29 mouse cellular contexts compared by ENCODE assay signal in the genomic region with DNA sequence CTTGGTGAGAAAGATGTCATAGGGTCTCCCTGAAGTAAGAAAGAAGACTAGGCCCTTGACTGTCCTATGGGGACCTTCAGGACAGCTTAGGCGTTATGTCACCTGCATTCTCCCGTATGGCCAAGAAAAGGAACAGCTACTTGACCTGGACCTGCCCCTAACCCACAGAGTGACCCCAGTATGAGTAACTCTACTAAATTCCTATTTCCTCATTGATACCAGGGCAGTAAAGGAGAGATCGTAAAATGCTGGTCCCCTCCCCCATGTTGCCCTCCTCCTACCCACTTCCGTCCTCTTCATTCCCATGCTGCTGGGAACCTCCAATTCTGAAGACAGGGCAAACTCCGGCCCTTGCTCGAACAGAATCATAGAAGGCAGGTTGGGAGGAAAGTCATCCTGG. TPM values are rescaled to one million over a fixed set of nuclear protein-coding genes. Genes with fewer than 3 reads are reported as not detected.
DNase-seq lines count a peak whose midpoint lies in the region; ATAC-seq and TF ChIP-seq lines count a peak whose summit lies in the region.
"Had no signal": no experiment of that assay in that cellular context is flagged by ENCODE, and none has a peak within 500 bp of the region (broad histone marks: within the 10 kb centered on the region; RNA-seq: fewer than 3 reads in every experiment).

No protein-coding gene starts in this region.

- H3K27ac ChIP-seq in hindbrain, embryonic 11.5 days (ENCODE audit: low read depth, low read length) = no peak overlapping the region
- no peak overlapping the region for H3K27ac ChIP-seq in hindbrain, embryonic 16.5 days (ENCODE audit: low read depth, low read length)
- peak overlapping the region; percentile 97 for H3K27ac ChIP-seq in embryonic facial prominence, embryonic 10.5 days (replicated peaks)
- H3K27ac ChIP-seq in embryonic fibroblast, embryonic 13.5 days (ENCODE audit: insufficient read depth, low read length) = peak overlapping the region; percentile 10; the same call in 1 of the 2 replicates
- H3K27ac ChIP-seq: heart, embryonic 10.5 days; hindbrain, embryonic 13.5 days; intestine, embryonic 15.5 days; liver, embryonic 15.5 days; lung, embryonic 15.5 days; neural tube, embryonic 12.5 days had no signal

- H3K4me2 ChIP-seq in hindbrain, embryonic 11.5 days (replicated peaks; ENCODE audit: low read depth, low read length) = peak overlapping the region; percentile 33; the same call in 1 of the 2 replicates
- no peak overlapping the region for H3K4me2 ChIP-seq in hindbrain, embryonic 16.5 days (ENCODE audit: low read length)
- H3K4me2 ChIP-seq: hindbrain, embryonic 13.5 days; intestine, embryonic 15.5 days; liver, embryonic 15.5 days; lung, embryonic 15.5 days; neural tube, embryonic 12.5 days had no signal

- peaks cover 8% of the 10 kb centered on the region; the same call in 1 of the 2 replicates for H3K4me1 ChIP-seq in hindbrain, embryonic 11.5 days (replicated peaks; ENCODE audit: control insufficient read depth, insufficient read depth, low read length)
- peaks cover 15% of the 10 kb centered on the region for H3K4me1 ChIP-seq in hindbrain, embryonic 16.5 days (ENCODE audit: control insufficient read depth, insufficient read depth, low read depth, low read length)
- H3K4me1 ChIP-seq in embryonic facial prominence, embryonic 10.5 days = peaks cover 91% of the 10 kb centered on the region
- H3K4me1 ChIP-seq in embryonic fibroblast, embryonic 13.5 days (ENCODE audit: control insufficient read depth, insufficient read depth, low read length) = no peaks in the 10 kb centered on the region
- H3K4me1 ChIP-seq: liver, embryonic 15.5 days had no signal

- H3K36me3 ChIP-seq in hindbrain, embryonic 11.5 days (ENCODE audit: control insufficient read depth, insufficient read depth, low read length) = no peaks in the 10 kb centered on the region
- H3K36me3 ChIP-seq in hindbrain, embryonic 16.5 days (ENCODE audit: control insufficient read depth, insufficient read depth, low read length) = no peaks in the 10 kb centered on the region
- peaks cover 23% of the 10 kb centered on the region; the same call in 1 of the 2 replicates for H3K36me3 ChIP-seq in embryonic facial prominence, embryonic 10.5 days (replicated peaks)
- H3K36me3 ChIP-seq: heart, embryonic 10.5 days; hindbrain, embryonic 13.5 days; intestine, embryonic 15.5 days; liver, embryonic 15.5 days; lung, embryonic 15.5 days; neural tube, embryonic 12.5 days had no signal

- no peak for ATAC-seq in hindbrain, embryonic 11.5 days (ENCODE audit: low FRiP score)
- no peak for ATAC-seq in hindbrain, embryonic 16.5 days
- ATAC-seq: activated CD4-positive, CD25-positive, alpha-beta regulatory T cell, adult 4 months; intestine, embryonic 15.5 days had no signal

- no peak for TF ChIP-seq CTCF in embryonic fibroblast, embryonic 13.5 days (IDR thresholded peaks at IDR 0.05; ENCODE audit: borderline replicate concordance, insufficient read depth, low read length)

- H3K27me3 ChIP-seq in hindbrain, embryonic 11.5 days (ENCODE audit: control insufficient read depth, insufficient read depth, low read length) = peaks cover 92% of the 10 kb centered on the region
- H3K27me3 ChIP-seq in hindbrain, embryonic 16.5 days (replicated peaks; ENCODE audit: control insufficient read depth, insufficient read depth, low read length) = peaks cover 47% of the 10 kb centered on the region
- peaks cover 100% of the 10 kb centered on the region for H3K27me3 ChIP-seq in embryonic facial prominence, embryonic 10.5 days (replicated peaks; ENCODE audit: low read depth, poor library complexity, severe bottlenecking)

- DNase-seq in embryo, embryonic 10 days (ENCODE audit: low spot score) = peak; percentile 36
- no peak for DNase-seq in embryo, embryonic 9.5 days (ENCODE audit: extremely low spot score)
- DNase-seq in hindbrain, embryonic 11.5 days (ENCODE audit: low spot score) = no peak
- DNase-seq in embryonic facial prominence, embryonic 10.5 days (ENCODE audit: low spot score) = peak; percentile 44
- DNase-seq in layer of hippocampus, postnatal 36 days = no peak
- no peak for DNase-seq in layer of hippocampus, postnatal 14 days (ENCODE audit: low spot score in 2 of 2)
- DNase-seq: adrenal gland, adult 8-10 months; cerebellum, adult 11-12 months; cerebellum, postnatal 14 days; kidney, adult 8-10 months; kidney, postnatal 10 days; liver; lung, postnatal 36 days; retina, postnatal 1 day; thymus, postnatal 25 days had no signal

- H3K9ac ChIP-seq in hindbrain, embryonic 11.5 days (ENCODE audit: low read depth, low read length) = no peak overlapping the region
- no peak overlapping the region for H3K9ac ChIP-seq in hindbrain, embryonic 16.5 days (ENCODE audit: low read depth, low read length)
- H3K9ac ChIP-seq: hindbrain, embryonic 13.5 days; intestine, embryonic 15.5 days; liver, embryonic 15.5 days; lung, embryonic 15.5 days; neural tube, embryonic 12.5 days had no signal

- H3K9me3 ChIP-seq in hindbrain, embryonic 11.5 days (ENCODE audit: control insufficient read depth, low read length) = no peaks in the 10 kb centered on the region
- H3K9me3 ChIP-seq in hindbrain, embryonic 16.5 days (ENCODE audit: control insufficient read depth, low read length) = no peaks in the 10 kb centered on the region
- H3K9me3 ChIP-seq in embryonic facial prominence, embryonic 10.5 days = no peaks in the 10 kb centered on the region
- H3K9me3 ChIP-seq: heart, embryonic 10.5 days; hindbrain, embryonic 13.5 days; intestine, embryonic 15.5 days; liver, embryonic 15.5 days; lung, embryonic 15.5 days; megakaryocyte, embryonic 14.5 days; neural tube, embryonic 12.5 days had no signal

- no peak for TF ChIP-seq POLR2A in embryonic fibroblast, embryonic 13.5 days (IDR thresholded peaks at IDR 0.05; ENCODE audit: low read depth, low read length)

- no peak overlapping the region for H3K4me3 ChIP-seq in hindbrain, embryonic 11.5 days (ENCODE audit: low read depth, low read length)
- no peak overlapping the region for H3K4me3 ChIP-seq in hindbrain, embryonic 16.5 days (ENCODE audit: low read length)
- peak overlapping the region; percentile 85 for H3K4me3 ChIP-seq in embryonic facial prominence, embryonic 10.5 days
- H3K4me3 ChIP-seq in embryonic fibroblast, embryonic 13.5 days (ENCODE audit: insufficient read depth, low read length) = peak overlapping the region; percentile 9; the same call in 1 of the 2 replicates
- H3K4me3 ChIP-seq: heart, embryonic 10.5 days; hindbrain, embryonic 13.5 days; intestine, embryonic 15.5 days; liver, embryonic 15.5 days; lung, embryonic 15.5 days; megakaryocyte, embryonic 14.5 days; neural tube, embryonic 12.5 days had no signal

- WGBS in hindbrain, embryonic 11.5 days = 8% methylated on average over 6 of the region's 6 CpGs
- 21% methylated on average over 6 of the region's 6 CpGs for WGBS in hindbrain, embryonic 16.5 days
- 8% methylated on average over 6 of the region's 6 CpGs for WGBS in embryonic facial prominence, embryonic 10.5 days

RNA-seq across cellular contexts. Expression of a gene that starts 2.5 kb away (rescaled TPM):
- 4.3 TPM in 2 replicates for polyA plus RNA-seq in hindbrain, embryonic 11.5 days (2014; fragmentation: Nextera tagmentation; extraction: Ambion mirVana)
- polyA plus RNA-seq in hindbrain, embryonic 16.5 days (2015; fragmentation: Nextera tagmentation; extraction: Ambion mirVana) = 0.60 and 0.64 TPM in 2 replicates
- 22.4 and 22.7 TPM in 2 replicates for polyA plus RNA-seq in embryonic facial prominence, embryonic 10.5 days (2016; fragmentation: Nextera tagmentation; extraction: Ambion mirVana)
- polyA plus RNA-seq in embryonic fibroblast, embryonic 13.5 days (2011; ENCODE audit: insufficient read length, low read depth, missing spikeins) = 3.3 and 8.3 TPM in 2 replicates
- under 1 TPM; 0.55 to 0.88 TPM for total RNA-seq in layer of hippocampus, postnatal 36 days (2021)
- under 1 TPM; 0.38 to 0.99 TPM for total RNA-seq in layer of hippocampus, postnatal 14 days (2021)
- total RNA-seq: granulocyte monocyte progenitor cell, adult 5-6 weeks; monocyte, adult 5-6 weeks had no signal
- polyA plus RNA-seq: activated CD4-positive, CD25-positive, alpha-beta regulatory T cell, adult 4 months; heart, postnatal 0 days; stomach, embryonic 14.5 days had no signal

Comparison
In these comparisons a context has a peak if more than half of its experiments do, and no peak if none do; other contexts are left out.
1. DNase-seq: peak in embryo, embryonic 10 days (single experiment) and embryonic facial prominence, embryonic 10.5 days (single experiment); none in embryo, embryonic 9.5 days (single experiment), hindbrain, embryonic 11.5 days (single experiment), layer of hippocampus, postnatal 36 days (0 of 2) and layer of hippocampus, postnatal 14 days (0 of 2).
2. H3K27ac ChIP-seq: peak in embryonic facial prominence, embryonic 10.5 days (single experiment) and embryonic fibroblast, embryonic 13.5 days (single experiment); none in hindbrain, embryonic 11.5 days (single experiment) and hindbrain, embryonic 16.5 days (single experiment).
3. H3K4me3 ChIP-seq: peak in embryonic facial prominence, embryonic 10.5 days (single experiment) and embryonic fibroblast, embryonic 13.5 days (single experiment); none in hindbrain, embryonic 11.5 days (single experiment) and hindbrain, embryonic 16.5 days (single experiment).